Mouse (Mus musculus) splenic B cell, adult 2 months (primary cell): ENCODE data around the gene Yap1.
A peak's percentile ranks its signal among the peaks of the same experiment; 100 is the strongest.

Source experiments
- DNase-seq: peaks from one replicate; pipeline ENCODE4 v3.0.0-alpha.2; 2011; ENCODE audit warnings: low read depth, low spot score
- H3K27me3 ChIP-seq: 2 replicates; pipeline ENCODE4 v1.6.1; 2012; ENCODE audit warnings: mild to moderate bottlenecking, low read length, moderate library complexity, mixed read lengths; ENCODE audit not compliant: control insufficient read depth, poor library complexity, insufficient read depth, severe bottlenecking
- H3K36me3 ChIP-seq: 2 replicates; pipeline ENCODE4 v1.6.1; 2012; ENCODE audit warnings: mild to moderate bottlenecking, low read length, moderate library complexity, mixed read lengths; ENCODE audit not compliant: control insufficient read depth, poor library complexity, insufficient read depth, severe bottlenecking

The Yap1 gene

DNA sequence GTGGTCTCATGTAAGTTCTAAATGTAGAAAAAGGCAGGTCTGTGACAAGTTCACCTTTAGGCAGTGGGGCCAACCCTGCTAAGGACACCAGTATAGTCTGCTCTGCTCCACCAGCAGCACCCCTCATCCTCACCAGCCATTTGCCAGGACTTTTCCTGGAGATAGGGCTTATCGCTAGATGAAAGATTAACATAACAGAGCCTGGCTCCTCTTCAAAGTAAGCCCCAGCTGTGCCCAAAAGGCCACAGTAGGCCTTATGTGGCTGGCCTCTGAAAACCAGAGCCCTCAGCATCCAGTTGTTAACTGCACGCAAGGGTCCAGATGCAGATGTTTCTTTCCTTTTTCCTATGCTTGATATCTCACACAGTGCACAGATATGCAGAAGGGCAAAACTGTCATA, 45.1 kb downstream of the Yap1 start:
- no peak for DNase-seq
- no peaks in the 10 kb centered on the region for H3K27me3 ChIP-seq
- no peaks in the 10 kb centered on the region for H3K36me3 ChIP-seq

DNA sequence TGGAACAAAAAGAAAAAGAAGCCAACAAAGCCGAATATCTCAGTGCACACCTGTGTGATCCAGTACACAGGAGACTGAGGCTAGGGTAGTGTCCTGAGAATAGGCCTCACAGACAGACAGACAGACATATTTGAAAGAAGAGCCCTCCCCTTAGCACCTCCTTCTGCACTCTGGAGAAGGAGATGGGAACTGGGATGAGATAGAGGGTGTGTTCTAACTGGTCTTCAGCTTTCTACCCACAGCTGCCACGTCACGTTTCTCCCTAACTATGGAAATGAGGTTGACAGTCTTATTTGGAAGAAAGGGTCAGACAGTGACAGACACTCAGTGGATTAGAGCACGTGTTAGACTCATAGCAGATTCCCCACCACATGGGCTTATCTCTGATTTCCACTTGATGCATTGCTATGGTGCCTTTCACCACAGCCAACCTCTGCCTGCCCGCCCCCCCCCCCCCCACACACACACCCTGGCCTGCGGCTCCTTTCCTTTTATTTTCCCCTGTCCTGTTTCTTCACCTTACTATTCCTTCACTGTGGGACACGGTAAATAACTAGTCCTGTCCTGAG, 46.3 kb downstream of the Yap1 start:
- no peaks in the 10 kb centered on the region for H3K27me3 ChIP-seq
- no peak for DNase-seq
- H3K36me3 ChIP-seq: no peaks in the 10 kb centered on the region

DNA sequence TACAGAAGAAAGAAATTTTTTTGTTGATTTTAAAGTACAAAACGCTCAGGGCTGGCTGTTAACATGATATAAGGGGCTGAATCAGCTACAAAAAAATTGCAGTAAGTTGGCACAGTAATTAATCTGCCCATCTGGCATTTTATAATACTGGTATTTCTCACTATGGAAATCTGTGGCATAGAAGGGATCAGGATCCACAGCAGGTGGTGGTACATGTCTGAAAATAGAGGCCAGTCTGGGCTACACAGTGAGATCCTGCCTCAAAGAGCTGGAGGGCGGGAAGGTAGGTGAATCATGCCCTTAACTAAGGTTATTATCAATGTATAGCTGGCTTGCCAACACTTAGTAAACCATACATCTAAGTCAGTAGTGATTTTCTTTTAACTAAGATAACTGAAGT, 47.0 kb downstream of the Yap1 start:
- no peaks in the 10 kb centered on the region for H3K36me3 ChIP-seq
- no peak for DNase-seq
- no peaks in the 10 kb centered on the region for H3K27me3 ChIP-seq

DNA sequence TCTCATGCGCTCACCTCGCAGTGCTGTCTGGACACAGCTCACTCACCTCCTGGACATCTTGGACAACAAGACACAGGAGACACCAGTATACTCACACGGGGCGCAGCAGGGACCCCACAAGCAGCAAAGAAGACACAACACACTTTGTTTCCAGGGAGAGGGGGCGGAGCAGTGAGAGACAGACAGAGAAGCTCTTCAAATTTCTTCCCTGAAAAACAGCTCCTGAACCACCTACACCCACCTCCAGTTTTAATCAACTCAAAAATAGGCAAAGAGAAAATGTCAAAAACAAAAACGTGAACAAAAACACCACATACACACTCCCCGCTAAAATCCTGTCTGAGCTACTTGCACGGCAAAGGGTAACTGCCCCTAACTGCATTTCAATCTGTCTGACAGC, 48.0 kb downstream of the Yap1 start:
- no peak for DNase-seq
- Histone ChIP-seq H3K36me3 (no peaks in the 10 kb centered on the region), H3K27me3 (no peaks in the 10 kb centered on the region)

- no peaks in the 10 kb centered on the region for H3K27me3 ChIP-seq
- H3K36me3 ChIP-seq: no peaks in the 10 kb centered on the region
- no peak for DNase-seq
Observed at GRCm38 (mm10) chr9:7952886-7953285, 51.5 kb downstream of the Yap1 start.

GRCm38 (mm10) chr9:7950211-7950644, 54.2 kb downstream of the Yap1 start:
- no peaks in the 10 kb centered on the region for H3K36me3 ChIP-seq
- no peak for DNase-seq
- H3K27me3 ChIP-seq: no peaks in the 10 kb centered on the region

DNA sequence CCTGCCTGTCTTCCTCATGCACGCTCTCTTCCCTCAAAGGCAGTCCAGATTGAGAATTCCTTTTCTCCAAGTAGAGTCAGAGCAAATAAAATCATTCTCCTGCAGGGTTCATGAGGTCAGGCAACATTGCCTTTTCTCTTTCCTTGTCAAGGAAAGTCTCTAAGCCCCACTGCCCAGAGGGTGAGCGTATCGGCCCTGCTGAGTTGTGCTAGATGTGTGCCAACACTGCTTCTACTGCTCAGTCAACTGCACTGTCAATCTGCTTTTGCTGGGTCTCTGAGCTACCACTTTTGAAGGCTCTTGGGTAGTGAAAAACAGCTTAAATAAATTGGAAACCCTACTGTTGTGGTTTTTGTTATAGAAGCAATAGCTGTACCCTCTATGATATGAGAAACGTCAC, 56.5 kb downstream of the Yap1 start:
- Histone ChIP-seq H3K27me3 (no peaks in the 10 kb centered on the region), H3K36me3 (no peaks in the 10 kb centered on the region)
- no peak for DNase-seq

DNA sequence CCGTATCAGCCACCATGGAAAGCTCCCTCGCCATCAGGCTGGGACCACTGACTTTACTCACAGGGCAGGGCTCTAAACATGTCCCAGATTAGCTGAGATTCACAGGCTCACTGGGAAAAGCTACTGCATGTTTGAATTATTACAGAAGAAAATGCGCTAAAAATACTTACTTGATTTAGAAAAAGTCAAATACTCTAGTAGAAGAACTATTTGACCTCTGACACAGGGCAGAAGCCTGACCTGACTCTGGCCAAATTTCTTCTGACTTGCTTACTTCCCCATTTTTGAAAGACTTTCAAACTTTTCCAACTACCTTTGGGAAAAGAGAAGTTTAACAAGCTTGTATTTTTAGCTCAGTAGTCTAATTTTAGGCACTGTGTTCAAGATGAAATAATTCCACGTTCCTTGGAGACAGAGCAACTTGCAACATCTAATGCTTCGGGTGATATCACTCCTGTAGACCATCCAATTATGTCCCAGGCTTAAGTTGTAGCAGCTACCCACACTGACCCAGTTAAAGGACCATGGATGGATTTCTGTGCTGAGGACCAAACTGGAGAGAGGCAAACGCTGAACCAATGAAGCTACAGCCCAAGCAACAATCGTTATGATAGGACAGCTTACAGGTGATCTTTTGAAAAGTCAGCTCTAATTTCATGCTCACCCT, 60.5 kb downstream of the Yap1 start:
- no peaks in the 10 kb centered on the region for H3K27me3 ChIP-seq
- H3K36me3 ChIP-seq: no peaks in the 10 kb centered on the region
- DNase-seq: no peak

GRCm38 (mm10) chr9:7942701-7943100, 61.7 kb downstream of the Yap1 start:
- H3K27me3 ChIP-seq: no peaks in the 10 kb centered on the region
- DNase-seq: no peak
- no peaks in the 10 kb centered on the region for H3K36me3 ChIP-seq

- no peaks in the 10 kb centered on the region for H3K36me3 ChIP-seq
- H3K27me3 ChIP-seq: no peaks in the 10 kb centered on the region
- DNase-seq: no peak
Observed at GRCm38 (mm10) chr9:7940075-7940474, 64.3 kb downstream of the Yap1 start.

GRCm38 (mm10) chr9:7934419-7934818, 70.0 kb downstream of the Yap1 start:
- DNase-seq: no peak
- Histone ChIP-seq H3K36me3 (no peaks in the 10 kb centered on the region), H3K27me3 (no peaks in the 10 kb centered on the region)

GRCm38 (mm10) chr9:7929552-7929951, 74.8 kb downstream of the Yap1 start:
- H3K36me3 ChIP-seq: no peaks in the 10 kb centered on the region
- H3K27me3 ChIP-seq: no peaks in the 10 kb centered on the region
- no peak for DNase-seq

GRCm38 (mm10) chr9:7928866-7929265, 75.5 kb downstream of the Yap1 start:
- Histone ChIP-seq H3K36me3 (no peaks in the 10 kb centered on the region), H3K27me3 (no peaks in the 10 kb centered on the region)
- no peak for DNase-seq

DNA sequence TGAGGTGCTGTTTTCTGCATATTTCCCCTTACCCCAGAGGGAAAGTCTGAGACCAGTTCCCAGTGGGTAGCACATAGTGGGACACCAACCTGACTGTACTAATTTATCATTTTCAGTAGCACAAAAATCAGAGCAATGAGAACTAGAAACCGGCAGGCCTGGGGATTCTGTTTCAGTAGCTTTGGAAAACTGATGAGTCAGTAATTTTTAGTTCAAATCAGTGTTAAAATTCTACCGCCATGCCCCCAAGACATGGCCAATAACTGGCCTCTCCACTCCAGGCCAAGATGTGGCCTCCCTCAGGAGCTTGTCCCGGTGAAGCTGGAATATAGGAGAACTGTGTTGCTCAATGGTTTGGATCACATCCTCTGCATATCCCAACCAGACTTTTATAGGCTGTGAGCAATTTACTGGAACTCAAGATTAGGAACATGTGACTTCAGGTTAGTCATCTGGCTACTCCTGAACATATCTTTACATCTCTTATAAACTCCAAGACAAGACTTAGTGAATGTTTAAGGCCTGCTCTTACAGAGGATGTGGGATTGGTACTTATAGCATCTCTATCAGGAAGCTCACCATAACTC, 76.1 kb downstream of the Yap1 start:
- no peaks in the 10 kb centered on the region for H3K36me3 ChIP-seq
- no peak for DNase-seq
- no peaks in the 10 kb centered on the region for H3K27me3 ChIP-seq

DNA sequence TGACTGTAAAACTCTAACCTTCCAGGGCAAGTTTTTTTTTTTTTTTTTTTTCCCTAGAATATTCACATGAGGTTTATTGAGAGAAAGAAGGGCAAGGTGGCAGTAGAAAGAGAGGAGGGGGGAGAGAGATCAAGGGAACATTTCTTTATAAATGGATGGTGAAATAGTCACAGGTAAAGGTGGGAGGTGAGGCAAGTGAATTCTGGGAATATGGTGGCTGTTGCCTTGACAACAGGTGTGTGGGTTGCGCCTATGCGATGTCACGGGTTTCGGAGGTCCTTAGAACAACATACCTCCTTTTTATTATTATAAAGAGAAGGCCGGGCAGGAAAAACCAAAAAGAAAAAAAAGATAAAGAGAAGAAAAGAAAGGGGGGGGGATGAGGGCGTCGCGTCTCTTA, 89.5 kb downstream of the Yap1 start:
- DNase-seq: no peak
- Histone ChIP-seq H3K27me3 (no peaks in the 10 kb centered on the region), H3K36me3 (no peaks in the 10 kb centered on the region)

- DNase-seq: peak; percentile 59
- H3K36me3 ChIP-seq: no peaks in the 10 kb centered on the region
Observed at GRCm38 (mm10) chr9:7914487-7914886, 89.9 kb downstream of the Yap1 start.

More at GRCm38 (mm10) chr9:7914487-7914886, 89.9 kb downstream of the Yap1 start:
- H3K27me3 ChIP-seq: no peaks in the 10 kb centered on the region
